Mouse (Mus musculus): Measurements from ENCODE around the gene Daam1.

Gene Daam1

DNA sequence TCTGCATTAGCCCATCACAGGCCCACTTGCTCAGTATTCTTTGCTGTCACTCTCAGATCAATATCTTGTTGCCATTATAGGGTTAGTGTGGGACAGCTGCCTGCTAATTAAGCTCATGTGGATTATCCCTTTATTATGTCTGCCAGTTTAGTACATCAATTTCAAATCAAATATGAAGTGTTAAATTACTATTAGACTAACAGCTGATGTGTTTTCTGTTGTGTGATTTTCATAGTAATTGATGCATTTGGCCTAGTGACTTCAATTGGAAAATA is 25.5 kb downstream of the Daam1 start:
- in situ Hi-C loops (cut with MboI; ENCODE audit: unreplicated experiment in 2 of 2), result no loop called here

DNA sequence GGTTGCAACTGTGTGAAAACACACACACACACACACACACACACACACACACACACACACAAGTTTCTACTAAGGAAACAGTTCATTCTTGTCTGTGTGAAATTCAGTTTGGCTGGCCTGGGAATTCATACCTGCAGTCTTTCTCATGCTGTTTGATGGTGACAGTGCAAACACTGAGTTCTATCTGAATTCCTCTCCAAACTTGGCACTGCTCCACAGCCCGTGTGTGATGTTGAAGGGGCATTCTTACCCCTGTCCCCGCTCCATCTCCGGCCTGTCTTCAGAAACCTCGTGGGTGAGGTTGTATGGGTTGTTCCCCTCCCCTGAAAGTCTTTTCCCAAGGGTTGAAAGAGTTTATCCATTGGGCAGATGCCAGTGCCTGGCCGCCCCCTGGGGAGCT is 28.2 kb downstream of the Daam1 start:
- in situ Hi-C loops (cut with MboI; ENCODE audit: unreplicated experiment in 2 of 2), result no loop called here

DNA sequence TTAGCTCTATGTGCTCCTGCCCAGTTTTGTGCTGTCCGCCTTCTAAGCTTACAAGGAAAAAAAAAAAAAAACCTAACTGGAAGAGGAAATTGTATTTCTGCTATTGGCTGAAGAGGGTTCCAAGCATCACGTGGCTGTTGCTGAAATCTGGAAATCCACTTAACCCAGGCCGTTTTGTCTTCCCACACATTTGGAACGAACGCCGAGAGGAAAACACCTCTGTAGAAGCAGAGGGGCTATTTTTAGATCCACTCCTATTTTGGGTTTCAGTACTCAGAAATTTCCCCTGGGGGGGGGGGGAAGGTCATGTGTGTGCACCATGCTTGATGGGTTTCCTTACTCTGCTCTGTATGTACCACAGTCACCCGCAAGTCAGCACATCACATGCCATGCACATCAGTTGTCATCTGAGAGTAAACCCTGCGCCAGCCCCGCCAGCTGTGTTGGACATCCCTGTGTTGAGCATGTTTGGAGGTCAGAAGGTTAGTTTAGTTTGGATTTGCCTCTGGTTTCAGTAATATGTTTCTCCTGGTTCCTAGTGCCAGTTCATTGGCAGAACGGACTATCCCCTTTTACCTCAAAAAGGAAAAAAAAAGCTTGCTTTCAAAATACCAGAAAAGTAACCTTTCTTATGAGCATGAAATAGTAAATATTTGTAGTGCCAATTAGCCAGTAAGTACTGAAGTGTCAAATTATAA is 33.1 kb downstream of the Daam1 start:
- in situ Hi-C loops (cut with MboI; ENCODE audit: unreplicated experiment in 2 of 2), result no loop called here

DNA sequence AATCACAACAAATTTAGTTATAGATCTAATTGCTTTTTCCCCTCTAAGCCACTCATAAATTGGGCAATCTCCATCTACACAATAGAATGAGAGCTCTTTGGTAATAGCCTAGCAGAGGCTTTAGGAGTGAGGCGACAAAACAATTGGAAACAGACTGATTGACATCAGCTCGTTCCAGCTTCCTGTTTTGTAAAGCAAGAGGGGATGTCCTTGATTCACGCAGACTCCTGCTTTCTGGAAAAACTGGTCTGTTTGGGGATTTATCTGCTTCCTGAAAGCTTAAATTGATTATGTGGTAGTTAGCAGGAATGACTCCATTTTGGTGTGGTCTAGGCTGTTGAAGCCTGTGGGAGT is 33.6 kb downstream of the Daam1 start:
- in situ Hi-C loops (cut with MboI; ENCODE audit: unreplicated experiment in 2 of 2), result no loop called here

DNA sequence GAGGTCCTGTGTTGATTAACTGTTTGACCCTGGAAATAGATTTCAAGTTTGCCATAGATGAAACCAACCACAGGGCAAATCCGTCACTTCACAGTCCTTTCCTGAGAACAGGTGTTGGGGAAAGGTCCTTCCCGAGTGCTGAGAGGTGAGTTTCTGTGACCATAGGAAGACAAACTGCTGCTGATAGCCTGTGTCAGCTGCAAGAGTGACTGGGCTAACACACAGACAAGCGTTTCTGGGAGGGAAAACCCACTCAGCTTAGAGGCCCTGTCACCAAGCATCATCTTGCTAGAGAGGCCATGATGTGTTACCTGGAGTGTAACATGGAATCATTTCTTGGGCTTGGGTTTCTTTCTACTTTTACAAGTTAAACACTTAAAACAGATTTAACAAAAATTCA is 35.1 kb downstream of the Daam1 start:
- in situ Hi-C loops (cut with MboI; ENCODE audit: unreplicated experiment in 2 of 2), result no loop called here

DNA sequence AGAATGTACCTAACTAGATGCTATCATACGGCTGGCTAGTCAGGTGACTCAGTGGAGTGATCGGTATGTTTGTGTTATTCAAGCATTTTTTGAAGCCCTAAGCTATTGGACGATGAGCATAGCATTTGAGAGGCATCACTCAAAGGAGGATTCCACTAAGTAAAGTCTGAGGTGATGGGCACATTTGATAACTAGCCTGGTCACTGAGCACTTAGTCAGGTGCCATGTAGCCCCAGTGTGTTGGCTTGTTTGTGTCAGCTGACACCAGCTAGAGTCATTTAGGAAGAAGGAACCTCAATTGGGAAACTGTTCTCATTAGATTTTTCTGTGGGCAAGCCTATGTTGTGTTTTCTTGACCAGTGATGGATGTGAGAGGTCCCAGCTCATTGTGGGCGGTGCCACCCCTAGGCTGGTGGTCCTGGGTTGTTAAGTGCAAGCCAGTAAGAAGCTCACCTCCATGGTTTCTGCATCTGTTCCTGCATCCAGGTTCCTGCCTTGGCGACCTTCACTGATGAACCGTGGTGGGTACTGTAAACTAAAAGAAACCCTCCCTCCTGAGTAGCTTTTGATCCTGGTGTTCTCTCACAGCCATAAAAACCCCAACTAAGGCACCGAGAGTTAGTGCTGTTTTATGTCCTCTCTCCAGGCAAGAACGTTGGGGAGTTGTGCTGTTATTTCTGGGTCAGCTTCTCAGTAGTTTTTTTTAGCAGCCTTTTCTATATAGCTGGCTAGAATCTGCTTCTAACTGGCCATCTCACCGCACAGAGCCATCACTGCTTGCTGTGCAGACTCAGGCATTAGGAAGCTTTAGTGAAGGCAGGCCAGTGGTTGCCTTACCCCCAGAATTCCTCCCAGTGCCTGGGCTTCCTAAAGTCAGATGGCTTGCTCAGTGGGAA is 36.7 kb downstream of the Daam1 start:
- in situ Hi-C loops (cut with MboI; ENCODE audit: unreplicated experiment in 2 of 2), result no loop called here

DNA sequence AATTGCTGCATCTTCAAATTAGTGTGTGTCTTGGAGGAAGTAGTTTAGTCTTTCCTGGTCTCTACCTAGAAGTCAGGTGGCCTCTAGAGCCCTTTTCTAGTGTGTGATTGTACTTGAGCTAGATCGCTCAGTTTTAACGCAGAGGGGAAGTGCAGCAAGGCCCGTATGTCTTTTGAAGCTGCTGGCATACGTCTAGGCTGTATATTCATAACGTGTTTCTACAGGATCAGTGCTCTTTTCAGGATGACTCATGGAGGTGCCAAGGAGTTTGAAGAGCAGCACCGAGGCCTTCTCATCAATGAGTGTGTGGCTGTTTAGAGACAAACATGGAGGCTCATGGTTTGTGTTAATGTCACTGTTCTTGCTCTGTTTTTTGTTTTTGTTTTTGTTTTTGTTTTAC is 39.8 kb downstream of the Daam1 start:
- in situ Hi-C loops (cut with MboI; ENCODE audit: unreplicated experiment in 2 of 2), result no loop called here

DNA sequence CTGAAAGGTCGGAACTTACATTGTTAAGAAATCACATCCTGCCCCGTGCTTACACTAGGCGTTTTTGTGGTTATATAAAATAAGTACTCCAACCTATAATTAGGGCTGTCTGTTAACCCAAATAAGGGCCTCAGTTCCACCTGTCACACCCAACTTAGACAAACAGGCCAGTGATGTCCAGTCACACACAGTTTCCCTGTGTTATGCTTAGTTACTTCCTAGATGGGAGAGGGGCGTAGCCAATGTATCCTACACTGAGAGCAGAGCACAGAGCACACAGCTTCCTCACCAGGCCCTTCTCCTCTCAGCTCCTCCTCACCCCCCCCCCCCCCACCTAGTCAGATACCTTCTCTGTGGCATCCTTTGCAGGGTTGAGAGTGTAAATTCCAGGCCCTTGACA is 41.5 kb downstream of the Daam1 start:
- in situ Hi-C loops (cut with MboI; ENCODE audit: unreplicated experiment in 2 of 2), result no loop called here

DNA sequence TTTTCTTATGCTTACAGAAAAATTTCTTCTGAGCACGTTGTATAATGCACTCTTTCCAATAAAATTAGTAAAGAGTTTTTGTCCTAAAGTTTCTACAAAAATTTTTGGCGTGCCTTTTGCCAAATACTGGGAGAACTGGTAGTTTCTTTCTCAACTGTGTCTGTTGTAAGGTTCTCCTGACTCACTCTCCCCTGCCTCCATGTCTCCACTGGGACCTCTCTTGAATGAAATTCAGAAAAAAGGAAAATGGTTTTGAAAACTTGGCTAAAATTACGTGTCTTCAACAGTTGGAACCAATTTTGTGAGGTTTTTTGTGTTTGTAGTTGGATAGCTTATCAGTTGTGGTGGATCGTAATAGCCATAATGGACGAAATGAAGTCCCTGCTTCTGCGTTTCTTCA is 43.7 kb downstream of the Daam1 start:
- in situ Hi-C loops (cut with MboI; ENCODE audit: unreplicated experiment in 2 of 2), result no loop called here

DNA sequence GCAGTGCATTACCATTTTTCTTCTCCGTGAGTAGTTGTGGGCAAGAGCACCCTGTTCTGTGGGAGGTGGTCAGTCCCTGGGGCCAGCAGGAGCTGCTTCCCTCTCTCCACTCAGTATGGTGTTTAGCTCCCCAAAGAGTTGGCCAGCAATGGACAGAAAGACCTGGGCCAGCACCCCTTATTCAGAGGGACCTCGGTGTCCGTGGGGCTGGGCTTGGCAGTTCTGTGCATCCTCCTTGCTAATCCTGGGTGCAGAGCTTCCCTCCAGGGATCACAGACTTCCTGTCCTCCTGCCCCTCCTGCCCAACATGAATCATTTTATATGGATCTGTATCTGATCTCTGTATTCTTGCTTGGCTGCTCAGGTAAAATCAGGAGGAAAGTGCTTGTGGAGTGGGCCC is 44.1 kb downstream of the Daam1 start:
- in situ Hi-C loops (cut with MboI; ENCODE audit: unreplicated experiment in 2 of 2), result no loop called here

DNA sequence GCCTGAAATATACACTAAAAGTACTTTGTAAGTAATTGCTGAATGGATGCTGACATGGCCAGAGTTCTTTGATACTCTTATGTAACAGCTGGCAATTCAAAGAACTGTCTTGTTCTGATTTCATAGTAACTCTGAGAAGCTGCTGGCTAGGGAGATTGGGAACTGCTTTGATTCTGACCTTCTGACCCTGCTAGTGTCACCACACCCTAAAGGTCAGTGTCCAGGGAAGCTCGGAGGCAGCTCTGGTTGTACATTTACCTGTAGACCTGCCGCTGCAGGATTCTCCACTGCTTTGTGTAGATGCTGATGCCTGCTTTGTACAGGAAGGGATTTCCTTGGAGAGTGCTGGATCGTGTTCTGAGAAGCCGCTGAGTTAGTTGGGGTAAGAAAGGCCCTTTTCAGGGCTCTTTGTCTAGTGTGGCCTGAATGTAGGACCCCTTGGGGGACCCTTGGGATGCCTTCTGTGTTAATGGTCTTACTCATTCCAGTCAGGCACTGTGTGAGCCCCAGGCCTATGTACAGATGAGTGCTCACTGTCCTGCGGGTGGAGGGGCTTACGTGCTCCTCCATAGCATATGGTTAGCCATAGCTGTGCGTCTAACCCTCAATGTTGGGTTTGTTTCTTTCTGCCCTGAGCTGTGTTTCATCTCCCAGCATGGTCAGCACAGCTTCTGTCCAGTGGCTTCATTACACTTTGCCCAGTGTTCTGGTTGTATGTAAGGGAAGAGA is 45.0 kb downstream of the Daam1 start:
- in situ Hi-C loops (cut with MboI; ENCODE audit: unreplicated experiment in 2 of 2), result no loop called here

DNA sequence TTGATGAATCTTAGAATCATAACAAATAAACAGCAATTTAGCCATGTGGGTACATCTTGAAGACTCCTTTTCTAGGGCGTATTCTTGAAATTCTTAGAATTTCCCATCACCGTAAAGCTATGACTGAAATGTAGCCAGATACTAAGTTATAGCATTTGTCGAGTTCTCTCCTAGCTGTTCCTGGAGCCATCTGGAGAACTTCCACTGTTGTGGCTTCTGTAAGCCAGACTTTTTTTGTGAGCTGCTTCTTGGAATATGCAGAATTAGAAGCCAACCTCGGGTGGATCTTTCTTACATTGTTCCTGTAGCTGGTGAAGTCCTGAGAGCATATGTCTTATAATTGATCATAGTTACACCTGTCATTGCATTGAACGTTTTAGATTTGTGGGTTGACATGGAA is 50.1 kb downstream of the Daam1 start:
- in situ Hi-C loops (cut with MboI; ENCODE audit: unreplicated experiment in 2 of 2), result no loop called here

DNA sequence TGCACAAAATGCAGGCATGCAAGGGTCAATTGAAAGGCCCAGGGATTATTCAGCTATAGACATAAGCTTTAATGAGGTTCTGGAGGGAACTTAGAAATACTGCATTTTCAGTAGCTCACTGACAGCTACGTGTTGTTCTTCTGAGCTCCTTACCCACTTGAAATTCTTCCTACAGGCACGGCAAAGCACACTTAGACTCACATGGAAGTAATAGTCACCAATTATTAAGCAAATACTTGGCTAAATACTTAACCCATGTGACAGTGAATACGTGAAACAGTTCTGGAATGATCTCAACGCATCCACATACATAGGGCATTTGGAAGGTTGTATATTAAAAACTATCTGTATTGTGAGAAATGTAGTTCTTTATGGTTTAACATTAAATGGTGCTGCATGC is 50.6 kb downstream of the Daam1 start:
- in situ Hi-C loops (cut with MboI; ENCODE audit: unreplicated experiment in 2 of 2), result no loop called here

DNA sequence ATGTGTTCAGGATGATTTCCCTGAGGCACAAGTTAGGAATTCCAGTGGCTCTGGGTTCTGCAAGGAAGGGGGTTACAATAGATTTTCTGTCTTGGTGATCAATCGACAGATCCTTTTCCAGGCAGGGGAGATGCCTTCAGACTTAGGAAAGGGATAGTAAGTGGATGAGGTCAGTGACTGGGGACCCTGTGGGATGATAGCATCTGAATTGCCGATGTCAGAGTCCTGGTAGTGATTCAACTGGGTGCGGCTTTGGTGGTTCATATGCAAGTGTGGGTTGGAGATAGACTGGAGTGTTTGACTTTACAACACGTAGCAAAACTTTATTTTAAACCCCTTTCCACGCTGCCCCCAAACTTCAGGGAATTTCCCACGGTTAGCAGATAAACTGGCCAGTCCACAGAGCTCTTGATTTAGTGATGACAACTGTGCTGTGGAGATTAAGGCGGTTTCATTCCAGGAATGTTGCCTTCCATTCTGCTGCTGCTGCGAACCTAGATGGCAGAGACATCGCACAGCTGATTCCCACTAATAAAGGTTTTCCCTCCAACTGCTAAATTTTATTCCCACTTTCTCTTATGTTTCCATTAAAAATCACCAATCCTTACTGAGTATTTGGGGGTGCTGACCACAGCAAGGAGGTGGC is 52.3 kb downstream of the Daam1 start:
- in situ Hi-C loops (cut with MboI; ENCODE audit: unreplicated experiment in 2 of 2), result no loop called here

DNA sequence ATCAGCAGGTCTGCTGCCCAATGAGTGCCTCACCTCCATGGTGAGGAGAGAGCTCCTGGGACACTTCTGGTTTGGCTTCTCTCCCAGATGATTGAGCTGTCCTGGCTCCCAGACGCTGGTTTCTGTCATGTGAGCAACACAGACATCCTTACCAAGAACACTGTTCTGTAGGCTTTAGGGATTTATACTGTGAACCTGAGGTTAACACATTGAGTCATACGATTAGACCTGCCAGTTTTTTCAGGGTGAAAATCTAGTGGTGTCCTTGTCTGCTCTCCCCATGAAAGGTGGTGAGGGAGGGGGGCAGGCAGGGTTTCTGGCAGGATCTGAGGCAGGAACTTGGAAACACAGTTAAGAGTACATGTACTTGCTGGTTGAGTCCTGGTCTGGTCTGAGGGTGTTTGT is 54.3 kb downstream of the Daam1 start:
- in situ Hi-C loops (cut with MboI; ENCODE audit: unreplicated experiment in 2 of 2), result no loop called here

DNA sequence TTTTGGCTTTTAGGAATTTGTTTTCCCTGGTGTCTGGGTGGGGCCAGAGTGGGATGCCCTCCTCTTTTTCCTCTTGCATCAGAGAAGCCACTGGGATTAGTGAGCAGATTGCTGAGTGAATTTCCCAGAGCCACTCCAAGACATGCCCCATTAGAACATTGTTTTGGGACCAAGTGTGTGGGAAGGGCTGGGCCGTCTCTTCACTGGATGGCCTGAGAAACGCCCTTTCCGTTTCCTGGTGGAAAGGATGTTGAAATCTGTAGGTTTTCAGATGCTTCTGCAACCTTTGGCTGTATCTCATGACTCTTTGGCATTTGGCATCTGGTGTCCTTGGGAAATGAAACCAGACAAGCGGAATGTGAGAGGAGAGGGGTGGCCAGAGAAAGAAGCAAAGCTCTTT is 54.8 kb downstream of the Daam1 start:
- in situ Hi-C loops (cut with MboI; ENCODE audit: unreplicated experiment in 2 of 2), result no loop called here

DNA sequence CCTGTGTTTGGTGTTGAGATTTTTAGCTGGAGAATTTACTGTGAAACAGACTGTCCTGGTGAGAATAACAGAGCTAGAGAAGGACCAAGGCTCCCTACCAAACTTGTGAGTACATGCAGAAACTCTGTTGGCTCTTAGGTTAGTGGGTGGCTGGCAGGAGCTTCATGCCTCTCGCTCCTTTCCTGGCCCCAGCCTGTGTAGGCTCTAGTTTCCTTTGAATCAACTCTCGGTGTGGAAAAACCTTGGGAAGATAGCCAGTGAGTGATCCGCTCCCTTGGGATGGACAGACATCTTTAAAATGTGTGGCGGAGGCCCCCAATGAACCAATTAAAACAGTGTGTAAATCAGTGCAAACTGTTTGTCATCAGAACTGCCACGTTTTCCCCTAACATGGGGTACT is 55.5 kb downstream of the Daam1 start:
- in situ Hi-C loops (cut with MboI; ENCODE audit: unreplicated experiment in 2 of 2), result no loop called here

DNA sequence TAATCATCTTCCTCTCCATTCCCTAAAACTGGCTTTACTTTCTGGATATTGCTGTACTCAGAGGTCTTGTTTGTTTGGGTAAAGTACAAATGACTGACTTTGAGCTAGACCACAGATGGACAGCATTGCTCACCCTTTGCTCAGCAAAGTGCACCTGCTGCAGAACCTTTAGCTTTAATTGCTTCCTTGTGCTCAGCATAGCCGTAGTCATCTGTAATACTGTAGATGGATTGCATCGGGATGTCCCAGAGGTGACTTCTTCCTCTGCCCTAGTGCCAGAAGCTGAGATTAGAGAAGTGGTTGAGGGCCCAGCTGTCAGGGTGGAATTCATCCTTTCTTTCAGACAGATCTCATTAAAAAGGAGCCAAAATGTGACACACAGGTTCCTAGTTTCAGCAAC is 56.1 kb downstream of the Daam1 start:
- in situ Hi-C loops (cut with MboI; ENCODE audit: unreplicated experiment in 2 of 2), result no loop called here

DNA sequence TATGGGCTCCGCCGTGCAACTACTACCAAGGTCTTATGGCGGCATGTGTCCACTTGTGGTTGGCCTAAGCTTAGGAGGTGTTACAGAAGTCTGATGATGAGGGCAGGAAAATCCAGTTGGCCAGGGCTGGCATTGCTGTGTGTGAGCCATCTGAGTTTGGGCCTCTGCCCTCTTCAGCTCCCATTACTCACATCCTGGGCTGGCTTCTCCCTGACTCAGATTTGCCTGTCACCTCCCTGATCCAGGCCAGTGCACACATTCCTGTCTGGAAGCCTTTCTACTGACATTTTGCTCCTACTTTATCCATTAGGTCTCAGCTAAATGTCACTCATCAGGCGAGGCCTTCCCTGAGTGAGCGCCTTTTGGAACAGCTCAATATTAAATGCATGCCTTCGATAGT is 57.5 kb downstream of the Daam1 start:
- in situ Hi-C loops (cut with MboI; ENCODE audit: unreplicated experiment in 2 of 2), result no loop called here

DNA sequence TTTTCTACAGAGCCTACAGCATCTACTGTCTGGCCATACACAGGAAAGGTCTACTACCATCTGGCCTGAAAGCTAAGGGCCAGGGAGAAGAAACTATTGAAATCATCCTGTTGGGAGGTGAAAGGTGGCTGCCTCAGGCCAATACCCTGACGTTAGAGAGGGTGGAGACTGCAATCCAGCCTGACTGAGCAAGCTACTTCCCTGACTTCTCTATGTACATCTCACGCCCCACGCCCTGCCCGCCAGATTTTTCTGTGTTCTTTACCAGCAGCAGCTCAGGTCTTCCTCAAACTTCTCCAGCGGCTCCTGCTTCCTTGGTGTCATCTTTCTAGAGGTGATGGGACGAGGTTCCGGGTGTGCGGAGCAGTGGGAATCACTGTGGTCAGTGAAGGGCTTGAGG is 58.4 kb downstream of the Daam1 start:
- in situ Hi-C loops (cut with MboI; ENCODE audit: unreplicated experiment in 2 of 2), result no loop called here

DNA sequence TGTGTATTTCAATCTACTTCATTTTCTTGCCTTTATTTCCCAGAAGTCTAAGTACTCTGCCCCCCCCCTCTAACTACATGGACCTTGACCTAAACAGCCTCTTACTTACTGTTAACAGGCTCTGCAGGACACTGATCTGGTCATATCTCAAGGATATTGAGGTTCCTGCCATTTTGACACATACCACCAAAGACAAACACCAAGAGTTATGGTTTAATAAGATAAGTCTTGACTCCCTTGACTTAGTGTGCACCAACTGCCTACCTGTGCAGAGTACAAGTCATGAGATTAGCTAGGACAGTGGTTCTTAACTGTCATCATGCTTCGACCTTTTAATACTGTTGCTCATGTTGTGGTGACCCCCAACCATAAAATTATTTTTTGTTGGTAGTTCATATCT is 59.4 kb downstream of the Daam1 start:
- in situ Hi-C loops (cut with MboI; ENCODE audit: unreplicated experiment in 2 of 2), result no loop called here
